Mouse (Mus musculus) heart, adult 2 months (tissue): ENCODE data around the gene Wnt3a. TPM values are rescaled to one million over a fixed set of nuclear protein-coding genes. Genes with fewer than 3 reads are reported as not detected.

ENCODE experiments used
- DNase-seq, 2 experiments: peaks; one replicate each; pipeline ENCODE4 v3.0.0; 2021
- H3K27ac ChIP-seq: fragments of 200-600 bp; 2 replicates; pipeline ENCODE4 v1.8.1; 2022
- H3K27me3 ChIP-seq: fragments of 200-500 bp; 2 replicates; pipeline ENCODE4 v1.6.1; 2012; ENCODE audit warnings: mild to moderate bottlenecking, low read length, inconsistent platforms, mixed read lengths; ENCODE audit not compliant: control insufficient read depth, insufficient read depth
- H3K36me3 ChIP-seq: fragments of 200-500 bp; 2 replicates; pipeline ENCODE4 v1.6.1; 2012; ENCODE audit warnings: low read length, inconsistent platforms; ENCODE audit not compliant: control insufficient read depth, insufficient read depth
- H3K4me1 ChIP-seq: fragments of 200-500 bp; 2 replicates; pipeline ENCODE4 v1.6.1; 2011; ENCODE audit warnings: low read length; ENCODE audit not compliant: control insufficient read depth, insufficient read depth
- H3K4me3 ChIP-seq: fragments of 200-600 bp; 2 replicates; pipeline ENCODE4 v1.8.1; 2022
- H3K79me2 ChIP-seq: fragments of 200-500 bp; replicated peaks from 2 replicates; pipeline ENCODE4 v1.6.1; 2012; ENCODE audit warnings: mild to moderate bottlenecking, inconsistent platforms, low read length, moderate library complexity, mixed read lengths; ENCODE audit not compliant: control insufficient read depth, insufficient read depth
- H3K9ac ChIP-seq: fragments of 200-500 bp; 2 replicates; pipeline ENCODE4 v1.6.1; 2012; ENCODE audit warnings: low read depth, mild to moderate bottlenecking, control low read depth, inconsistent platforms, low read length, mixed read lengths
- CTCF ChIP-seq: fragments of 200-600 bp; IDR thresholded peaks from 2 replicates; pipeline ENCODE4 v1.8.1; 2022; ENCODE audit warnings: antibody characterized with exemption, mild to moderate bottlenecking, moderate library complexity
- EP300 ChIP-seq: fragments of 200-500 bp; IDR thresholded peaks from 2 replicates; pipeline ENCODE4 v1.6.1; 2011; ENCODE audit warnings: low read depth, low read length, control low read depth; ENCODE audit not compliant: insufficient read depth
- POLR2A ChIP-seq: fragments of 200-500 bp; IDR thresholded peaks from 2 replicates; pipeline ENCODE4 v1.6.1; 2011; ENCODE audit warnings: mild to moderate bottlenecking, low read depth, low read length, control low read depth; ENCODE audit not compliant: insufficient read depth
- WGBS: fragments of 180-500 bp; shearing (Covaris S2); methylation state at CpG from one replicate; pipeline ENCODE4 v1.1.7; 2018; 5-methylcytosine and 5-hydroxymethylcytosine counted together
- intact Hi-C: fragments of 180-260 bp; cut with DNase I; formaldehyde crosslinking; loops from one replicate; pipeline ENCODE4 v1.15.1; 2025
- long read RNA-seq: library from polyadenylated mRNA; stranded (forward); transcript quantifications from one replicate; pipeline ENCODE4 v2.0.0, GENCODE M21; 2021
- polyA plus RNA-seq: library from polyadenylated mRNA; depleted of rRNA; stranded (reverse); fragments of >200 nt; gene quantifications from 2 replicates; pipeline ENCODE4 v1.2.3, GENCODE M21; 2012; rRNA removed
- total RNA-seq, 2 experiments: library from RNA; stranded (reverse); gene quantifications; 2 replicates each; pipeline ENCODE4 v1.2.3; 2021

Gene Wnt3a
- total RNA-seq, result not detected
- not detected in 2 replicates for polyA plus RNA-seq
- long read RNA-seq, result 0 reads

DNA sequence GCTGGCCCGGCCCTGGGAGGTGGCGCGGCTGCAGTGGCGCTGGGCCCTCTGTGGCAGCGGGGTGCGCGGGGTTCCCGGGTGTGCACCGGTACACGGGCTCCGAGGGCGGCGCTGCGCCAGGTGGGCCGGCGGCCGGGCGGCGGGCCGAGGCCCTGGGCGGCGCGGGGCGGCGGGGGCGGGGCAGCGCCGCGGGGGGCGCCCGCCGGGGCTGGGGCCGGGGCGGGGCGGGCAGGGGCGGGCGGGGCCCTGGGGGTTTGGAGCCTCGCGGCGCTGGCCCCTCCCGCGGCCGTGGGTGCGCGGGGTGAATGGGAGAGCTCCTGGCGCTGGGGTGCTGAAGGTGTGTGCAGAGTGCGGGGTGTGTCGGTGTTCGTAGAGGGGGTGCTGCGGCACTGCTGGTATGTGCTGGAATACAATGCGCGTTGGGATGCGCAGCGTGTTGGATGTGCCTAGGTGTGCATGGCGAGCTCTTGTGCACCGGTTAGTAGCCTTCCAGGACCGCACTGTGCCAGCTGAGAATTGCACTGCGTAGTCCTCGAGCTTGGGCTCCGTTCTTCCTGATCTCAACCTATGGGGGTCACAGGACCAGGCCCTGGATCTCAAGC lies at the start of gene Wnt3a:
Gene Wnt3a, minus strand, starts transcription at position 51 of the 602 bp plus-strand sequence.
- Histone ChIP-seq H3K79me2 (no peaks in the 10 kb centered on the region), H3K9ac (no peak within 1 kb of the TSS), H3K36me3 (no peaks in the 10 kb centered on the region), H3K27me3 (peaks cover 14% of the 10 kb centered on the region), H3K4me3 (no peak within 1 kb of the TSS), H3K27ac (no peak within 1 kb of the TSS), H3K4me1 (no peaks in the 10 kb centered on the region)
- TF ChIP-seq CTCF (no peak), EP300 (no peak), POLR2A (no peak)
- WGBS, result 2% methylated on average over 41 of the region's 60 CpGs
- intact Hi-C loops, result loop anchor here (5.0 kb wide), 1 partner anchor 194 kb away; no protein-coding TSS in a partner anchor
- DNase-seq, result peak in 1 of 2 experiments; percentile 16

DNA sequence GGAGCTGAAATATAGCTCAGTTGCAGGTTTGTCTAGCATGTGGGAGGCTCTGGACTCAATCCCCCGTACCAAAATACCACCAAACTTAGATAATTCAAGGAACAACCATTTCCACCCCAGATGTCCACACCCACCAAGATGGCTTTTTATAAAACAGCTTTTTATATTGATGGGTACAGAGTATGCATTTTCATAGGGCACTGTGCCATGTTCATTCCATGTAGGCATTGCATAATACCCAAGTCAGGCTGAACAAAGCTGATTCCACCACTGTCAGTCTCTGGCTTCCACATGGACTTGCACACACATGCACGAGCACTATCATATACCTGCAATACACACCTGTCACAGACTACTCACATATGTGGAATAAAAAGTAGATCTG lies 48.2 kb upstream of the Wnt3a start:
- no peaks in the 10 kb centered on the region for H3K79me2 ChIP-seq
- 81% methylated on average over 2 of the region's 2 CpGs for WGBS
- no peak for DNase-seq
- no peaks in the 10 kb centered on the region for H3K36me3 ChIP-seq
- H3K27me3 ChIP-seq, result no peaks in the 10 kb centered on the region
- TF ChIP-seq EP300, result no peak
- no peak for TF ChIP-seq POLR2A
- TF ChIP-seq CTCF, result no peak
- no peak overlapping the region for H3K4me3 ChIP-seq
- intact Hi-C loops, result no loop called here
- H3K4me1 ChIP-seq, result peaks cover 1% of the 10 kb centered on the region; the same call in 1 of the 2 replicates
- H3K9ac ChIP-seq, result no peak overlapping the region
- no peak overlapping the region for H3K27ac ChIP-seq

DNA sequence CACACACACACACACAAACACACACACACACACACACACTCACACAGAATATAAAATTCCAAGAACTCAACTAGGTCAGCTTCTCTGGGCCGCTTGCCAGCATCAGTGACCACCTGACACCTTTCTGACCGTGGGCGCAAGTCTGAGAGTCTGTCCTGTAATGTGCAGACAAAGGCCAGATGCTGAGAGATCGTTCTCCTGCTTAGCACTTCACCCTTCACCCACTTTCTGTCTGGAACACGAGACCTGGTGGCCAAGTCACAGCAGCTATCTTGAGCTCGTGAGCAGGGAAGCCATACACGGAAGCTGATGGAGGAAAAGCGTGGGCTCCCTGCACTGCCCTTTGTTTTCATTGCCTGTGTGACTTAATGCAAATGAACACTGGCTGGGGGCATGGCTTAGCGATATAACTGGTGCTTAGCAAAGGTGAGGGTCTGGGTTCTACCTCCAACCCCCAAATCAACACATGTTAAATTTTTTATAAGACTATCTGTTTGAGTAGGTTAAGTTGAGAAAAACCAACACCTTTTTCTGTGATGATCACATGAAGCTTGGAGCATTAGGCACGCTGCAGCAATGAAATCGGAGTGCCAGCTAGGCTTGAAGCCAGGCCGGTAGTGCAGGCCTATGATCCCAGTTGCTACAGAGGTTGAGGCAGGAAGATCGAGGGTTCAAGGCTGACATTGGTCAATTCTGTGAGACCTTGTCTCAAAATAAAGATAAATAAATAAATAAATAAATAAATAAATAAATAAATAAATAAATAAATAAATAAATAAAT lies 47.6 kb upstream of the Wnt3a start:
- H3K27me3 ChIP-seq, result no peaks in the 10 kb centered on the region
- H3K27ac ChIP-seq, result peak overlapping the region; percentile 63
- TF ChIP-seq CTCF (no peak), POLR2A (no peak), EP300 (peak; percentile 74; the same call in 1 of the 2 replicates)
- no peaks in the 10 kb centered on the region for H3K36me3 ChIP-seq
- intact Hi-C loops, result no loop called here
- no peak overlapping the region for H3K4me3 ChIP-seq
- 39% methylated on average over 13 of the region's 13 CpGs for WGBS
- peaks cover 1% of the 10 kb centered on the region; the same call in 1 of the 2 replicates for H3K4me1 ChIP-seq
- DNase-seq, result peak; percentile 39 to 46
- no peaks in the 10 kb centered on the region for H3K79me2 ChIP-seq
- no peak overlapping the region for H3K9ac ChIP-seq

DNA sequence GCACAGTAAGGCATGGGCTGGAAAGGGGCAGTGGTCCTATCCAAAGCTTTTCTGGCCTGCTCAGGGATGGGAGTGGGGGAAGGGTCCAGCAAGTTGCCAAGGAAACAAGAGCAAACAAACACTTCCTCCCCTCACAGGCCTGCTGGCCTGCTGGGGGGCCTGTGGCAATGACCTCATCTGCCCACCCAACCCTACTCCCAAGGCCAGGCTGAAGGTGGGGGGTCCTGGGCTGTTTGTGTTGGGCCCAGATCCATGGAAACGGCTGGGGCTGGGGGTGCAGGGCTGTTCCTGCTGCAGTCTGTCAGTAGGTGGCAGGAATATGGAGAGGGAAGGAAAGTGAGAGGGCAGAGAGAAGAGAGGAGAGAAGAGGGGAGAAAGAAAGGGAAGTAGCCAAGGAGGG lies 45.8 kb upstream of the Wnt3a start:
- no peak overlapping the region for H3K4me3 ChIP-seq
- no peak for TF ChIP-seq CTCF
- intact Hi-C loops, result no loop called here
- H3K79me2 ChIP-seq, result no peaks in the 10 kb centered on the region
- peaks cover 1% of the 10 kb centered on the region; the same call in 1 of the 2 replicates for H3K4me1 ChIP-seq
- DNase-seq, result no peak
- H3K36me3 ChIP-seq, result no peaks in the 10 kb centered on the region
- 11% methylated on average over 1 of the region's 1 CpGs for WGBS
- H3K27ac ChIP-seq, result no peak overlapping the region
- H3K9ac ChIP-seq, result no peak overlapping the region
- no peaks in the 10 kb centered on the region for H3K27me3 ChIP-seq

DNA sequence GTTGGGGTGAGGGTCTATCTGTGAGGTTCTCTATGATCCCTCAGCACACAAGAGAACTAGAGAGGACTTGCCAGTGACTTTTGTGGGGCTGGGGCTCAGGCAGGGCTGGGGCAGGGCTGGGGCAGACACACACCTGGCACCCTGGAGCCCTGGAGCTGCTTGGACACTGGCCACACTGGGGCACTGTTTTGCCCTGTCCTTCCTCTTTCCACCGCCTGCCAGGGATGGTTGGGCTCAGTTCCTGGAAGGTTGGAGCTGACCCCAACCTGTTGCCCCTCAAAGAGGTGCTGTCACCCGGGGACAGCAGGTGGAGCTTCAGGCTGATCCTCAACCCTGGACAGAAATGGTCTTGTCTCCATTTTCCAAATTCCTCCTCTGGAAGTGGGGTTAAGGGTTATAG lies 45.4 kb upstream of the Wnt3a start:
- WGBS, result 43% methylated on average over 2 of the region's 2 CpGs

DNA sequence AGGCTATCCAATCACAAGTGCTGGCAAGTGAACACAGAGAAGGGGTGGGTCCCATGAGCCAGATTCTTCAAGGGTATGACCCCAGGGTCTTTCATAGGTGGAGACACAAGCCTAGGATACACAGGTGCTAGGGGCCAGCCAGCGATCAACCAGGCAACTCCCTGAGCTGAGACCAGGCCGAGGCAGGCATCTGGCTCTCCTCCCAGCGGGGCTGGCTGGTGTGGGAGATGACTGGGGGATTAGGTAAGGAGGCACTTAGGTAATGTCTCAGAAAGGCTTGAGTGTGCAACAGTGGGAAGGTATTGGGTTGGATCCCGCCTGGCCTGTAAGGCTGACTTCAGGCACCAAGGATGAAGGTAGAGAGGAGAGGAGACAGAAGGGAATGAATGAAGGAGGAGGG lies 44.6 kb upstream of the Wnt3a start:
- WGBS, result 64% methylated on average over 4 of the region's 4 CpGs
- H3K27me3 ChIP-seq, result no peaks in the 10 kb centered on the region
- H3K9ac ChIP-seq, result no peak overlapping the region
- no peak overlapping the region for H3K27ac ChIP-seq
- peak in 1 of 2 experiments; percentile 43 for DNase-seq
- H3K4me3 ChIP-seq, result no peak overlapping the region
- intact Hi-C loops, result no loop called here
- H3K36me3 ChIP-seq, result no peaks in the 10 kb centered on the region
- peaks cover 1% of the 10 kb centered on the region; the same call in 1 of the 2 replicates for H3K4me1 ChIP-seq
- TF ChIP-seq CTCF (no peak), POLR2A (no peak), EP300 (no peak)
- no peaks in the 10 kb centered on the region for H3K79me2 ChIP-seq

More for the DNA sequence above, 45.4 kb upstream of the Wnt3a start:
- intact Hi-C loops, result no loop called here
- no peak for DNase-seq
- Histone ChIP-seq H3K79me2 (no peaks in the 10 kb centered on the region), H3K27ac (no peak overlapping the region), H3K36me3 (no peaks in the 10 kb centered on the region), H3K4me1 (peaks cover 1% of the 10 kb centered on the region; the same call in 1 of the 2 replicates), H3K9ac (no peak overlapping the region), H3K27me3 (no peaks in the 10 kb centered on the region), H3K4me3 (no peak overlapping the region)
- peak; percentile 33 for TF ChIP-seq CTCF
- TF ChIP-seq EP300, result no peak
